Mouse (Mus musculus) kidney, postnatal 36 days (tissue): ENCODE data around the gene Atp2a3.

Experiments
- DNase-seq, 2 experiments: peaks; one replicate each; pipeline ENCODE4 v3.0.0; 2021 to 2022; ENCODE audit warnings: mixed read lengths in 2 of 2

Gene Atp2a3

GRCm38 (mm10) chr11:73007698-73008481, 46.9 kb downstream of the Atp2a3 start:
- peak; percentile 56 to 89 for DNase-seq

- no peak for DNase-seq
These were observed 47.9 kb downstream of the Atp2a3 start for GRCm38 (mm10) chr11:73008826-73009225.

GRCm38 (mm10) chr11:73009531-73010274, 48.7 kb downstream of the Atp2a3 start:
- DNase-seq, result no peak

- DNase-seq, result peak; percentile 81 to 83
These were observed 53.0 kb downstream of the Atp2a3 start for GRCm38 (mm10) chr11:73013981-73014380.

DNA sequence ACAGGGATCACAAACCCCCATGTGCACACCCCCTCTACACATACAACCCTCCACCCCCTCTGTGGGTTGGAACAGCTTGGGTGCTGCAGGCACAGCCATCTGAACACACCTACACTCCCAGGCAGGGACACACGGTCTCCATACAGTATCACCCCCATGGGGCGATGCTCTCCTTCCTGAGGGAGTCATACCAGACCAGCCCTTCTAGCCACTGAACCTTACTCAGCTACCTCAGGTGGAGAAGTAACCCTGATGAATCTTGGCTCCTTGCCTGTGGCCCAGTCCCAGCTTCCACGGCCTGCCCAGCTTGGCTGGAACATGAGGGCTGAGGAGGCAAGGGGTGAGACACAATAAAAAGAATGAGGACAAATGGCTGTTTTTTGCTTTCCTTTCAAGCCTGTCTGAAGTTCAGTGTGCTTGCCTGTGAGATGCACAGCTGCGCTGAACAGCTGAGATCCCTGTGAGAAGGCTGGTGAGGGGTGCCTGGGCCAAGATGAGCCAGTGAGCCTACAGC, 53.9 kb downstream of the Atp2a3 start:
- peak; percentile 83 for DNase-seq

DNA sequence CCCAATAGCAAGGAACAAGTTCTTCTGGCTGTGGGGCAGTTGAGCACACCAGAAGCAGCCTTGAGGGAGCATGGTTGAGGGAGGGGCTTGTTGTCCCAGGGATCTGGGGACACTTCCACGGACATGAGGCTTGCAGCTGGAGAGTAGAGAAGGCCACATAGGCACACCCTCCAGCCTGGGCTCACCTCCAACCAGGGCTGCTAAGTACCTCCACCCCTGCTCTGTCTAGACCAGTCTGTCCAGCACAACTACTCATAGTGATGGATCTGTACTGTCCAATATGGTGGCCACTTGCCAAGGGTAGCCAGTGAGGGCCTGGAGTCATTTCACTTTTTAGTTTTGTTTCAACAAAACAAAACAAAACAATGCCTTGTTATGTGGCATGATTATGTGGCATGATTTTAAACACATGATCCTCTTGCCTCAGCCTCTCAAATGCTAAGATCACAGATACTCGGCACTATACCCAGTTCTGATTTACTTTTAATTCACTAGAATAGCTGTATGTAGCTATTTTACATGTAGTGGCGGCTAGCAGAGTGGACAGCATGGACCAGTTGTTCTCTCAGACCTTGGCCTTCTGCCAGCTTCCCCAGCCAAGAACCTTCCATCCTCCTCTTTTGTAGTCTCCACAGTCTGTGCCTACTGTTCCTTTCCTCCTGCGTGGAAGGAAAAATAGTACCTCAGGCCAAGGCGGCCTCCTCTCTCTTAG, 54.6 kb downstream of the Atp2a3 start:
- DNase-seq, result peak; percentile 45 to 71

- no peak for DNase-seq
These were observed 55.1 kb downstream of the Atp2a3 start for GRCm38 (mm10) chr11:73016103-73016420.

DNA sequence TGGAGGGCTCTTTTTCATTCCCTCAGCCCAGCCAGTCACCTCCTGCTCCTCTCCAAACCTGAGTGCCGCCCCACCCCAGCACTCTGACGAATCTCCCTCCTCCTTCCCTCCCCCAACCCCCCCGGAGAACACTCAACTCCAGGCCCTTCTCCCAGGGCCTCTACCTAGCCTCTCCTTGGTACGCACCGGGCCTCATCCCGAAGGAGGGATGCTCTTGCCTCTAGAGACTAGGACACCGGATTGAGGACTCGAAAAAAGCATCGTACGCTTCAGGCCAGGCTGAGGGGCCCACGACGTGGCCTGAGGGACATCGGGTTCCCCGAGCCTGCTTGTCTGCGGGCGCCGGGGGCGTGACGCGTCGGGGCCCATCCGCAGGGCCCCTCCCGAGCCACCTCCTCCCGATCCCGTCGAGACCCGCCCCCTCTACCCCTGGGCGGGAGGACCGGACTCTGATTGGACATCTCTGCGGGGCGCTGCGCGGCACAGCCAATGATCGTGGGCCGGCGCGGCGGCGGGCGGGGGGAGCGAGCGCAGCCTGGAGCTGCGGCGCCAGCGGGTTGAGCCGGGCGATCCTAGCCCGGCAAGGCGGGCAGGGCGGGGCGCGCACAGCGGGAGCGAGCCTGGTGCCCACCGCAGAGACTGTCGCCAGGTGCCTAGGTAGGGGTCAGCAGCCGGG, 57.6 kb downstream of the Atp2a3 start, which contains the start of gene Camkk1:
Gene Camkk1, plus strand, starts transcription at position 538 of the 676 bp plus-strand sequence.
- peak; percentile 93 to 95 for DNase-seq

DNA sequence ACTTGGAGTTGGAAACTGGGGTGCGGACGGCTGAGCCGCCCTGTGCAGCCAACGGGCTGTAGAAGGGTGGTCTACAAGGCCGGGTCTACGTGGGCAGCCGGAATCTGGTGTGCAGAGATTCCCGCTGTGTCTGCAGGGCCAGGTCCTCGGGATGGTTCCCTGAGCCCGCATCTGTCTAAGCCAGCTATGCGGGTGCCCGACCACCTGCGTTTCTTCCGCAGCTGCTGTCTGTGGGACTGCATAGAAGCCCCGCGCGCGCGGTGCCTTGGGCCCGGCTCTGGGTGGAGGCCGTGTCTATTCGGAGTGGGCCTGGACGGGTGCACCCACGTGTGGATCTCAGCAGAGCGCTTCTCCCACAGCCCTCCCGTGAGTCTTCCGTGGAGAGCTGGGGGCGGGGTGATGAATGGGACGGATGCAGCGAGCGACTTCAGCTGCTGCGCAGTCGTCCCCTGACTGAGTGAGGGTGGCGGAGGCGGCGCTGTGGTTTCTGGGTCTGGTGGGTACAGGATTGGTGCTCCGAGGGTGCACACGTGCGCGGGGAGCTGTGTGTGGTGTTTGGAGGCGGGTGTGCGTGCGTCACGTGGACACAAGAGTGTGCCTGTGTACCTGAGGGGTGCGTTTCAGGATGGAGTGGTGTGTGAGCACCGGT, 58.3 kb downstream of the Atp2a3 start:
- peak in 1 of 2 experiments; percentile 55 for DNase-seq

GRCm38 (mm10) chr11:73020953-73021800, 60.2 kb downstream of the Atp2a3 start:
- no peak for DNase-seq

- no peak for DNase-seq
These were observed 62.1 kb downstream of the Atp2a3 start for GRCm38 (mm10) chr11:73023099-73023498.

DNA sequence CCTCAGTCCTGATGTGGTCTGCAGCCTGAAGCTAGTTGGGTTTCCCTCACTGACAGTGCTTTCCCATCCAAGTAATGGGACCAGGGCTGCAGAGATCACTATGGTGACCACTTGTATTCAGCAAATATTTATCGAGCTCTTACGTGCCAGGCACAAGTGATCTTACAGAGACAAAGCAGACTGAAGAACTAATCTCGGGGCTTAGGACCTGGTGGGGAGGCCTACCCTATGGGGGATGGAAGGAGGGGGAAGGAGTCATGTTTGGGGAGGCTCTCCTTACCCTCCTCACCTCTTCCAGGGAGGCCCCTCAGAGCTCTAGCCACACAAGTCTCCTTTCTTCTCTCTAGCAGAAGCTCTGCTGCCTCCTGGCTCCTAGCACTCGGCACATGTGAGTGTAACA, 62.9 kb downstream of the Atp2a3 start:
- DNase-seq, result no peak

GRCm38 (mm10) chr11:73024236-73024904, 63.4 kb downstream of the Atp2a3 start:
- DNase-seq, result peak; percentile 61 to 63

GRCm38 (mm10) chr11:73026961-73027360, 66.0 kb downstream of the Atp2a3 start:
- DNase-seq, result no peak

GRCm38 (mm10) chr11:73030821-73031498, 70.0 kb downstream of the Atp2a3 start:
- DNase-seq, result peak; percentile 92 to 95

DNA sequence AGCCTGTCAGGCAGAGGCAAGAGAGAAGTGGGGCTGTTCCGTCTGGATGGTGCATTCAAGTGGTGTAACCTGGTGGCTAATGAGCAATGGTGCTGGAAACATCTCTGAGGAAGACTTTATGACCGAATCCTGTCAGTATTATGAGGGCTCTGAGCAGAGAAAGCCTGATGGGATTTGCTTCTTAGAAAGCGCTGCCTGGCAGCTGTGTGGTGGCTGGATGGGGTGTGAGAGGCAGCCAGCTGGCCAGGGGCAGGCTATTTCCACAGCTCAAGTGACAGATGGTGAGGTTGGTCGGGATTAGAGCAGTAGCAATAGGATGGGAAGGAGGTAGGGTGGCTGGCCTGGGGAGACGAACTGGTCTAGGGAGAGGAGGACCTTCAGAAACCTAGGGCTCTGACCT, 70.6 kb downstream of the Atp2a3 start:
- DNase-seq, result no peak

DNA sequence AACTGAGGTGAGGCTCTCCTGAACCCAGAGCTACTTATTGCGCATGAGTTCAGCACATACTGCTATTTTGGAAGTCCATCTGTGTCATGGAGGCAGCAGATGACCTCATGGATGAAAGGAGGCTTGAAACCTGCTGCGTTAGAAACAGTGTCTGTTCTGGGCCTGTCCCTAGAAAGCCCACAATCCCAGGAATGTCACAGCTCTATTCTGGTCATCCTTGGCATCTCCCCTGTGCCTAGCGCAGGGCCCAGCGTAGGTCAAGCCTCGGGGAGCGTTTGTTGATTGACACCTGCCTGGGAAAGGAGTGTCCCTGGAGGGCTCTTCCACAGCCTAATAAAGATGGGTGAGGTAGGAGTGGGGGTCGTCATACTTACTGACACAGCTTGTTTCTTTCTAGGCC, 75.1 kb downstream of the Atp2a3 start:
- no peak for DNase-seq

DNA sequence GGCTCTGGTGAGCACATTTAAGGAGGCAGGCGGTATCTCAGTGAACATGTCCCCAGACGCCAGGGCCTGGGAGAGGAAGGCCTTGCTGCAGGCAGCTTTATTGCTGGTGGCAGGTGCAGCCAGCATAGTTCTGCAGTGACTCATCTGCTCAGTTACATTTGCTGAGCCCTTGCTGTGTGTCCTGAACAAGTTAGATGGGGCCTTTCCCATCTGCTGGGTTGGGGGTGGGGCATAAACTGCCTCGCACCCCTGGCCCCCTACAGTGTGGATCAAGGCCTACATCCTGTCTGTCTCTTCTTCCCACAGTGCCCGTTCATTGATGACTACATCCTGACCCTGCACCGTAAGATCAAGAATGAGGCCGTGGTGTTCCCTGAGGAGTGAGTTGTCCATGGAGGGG, 75.9 kb downstream of the Atp2a3 start:
- no peak for DNase-seq

- DNase-seq, result peak; percentile 27 to 35
These were observed 76.7 kb downstream of the Atp2a3 start for GRCm38 (mm10) chr11:73037691-73038090.
